Mouse (Mus musculus) lung, postnatal 0 days (tissue): ENCODE data around the gene Wiz.

Experiments used
- CTCF ChIP-seq: IDR thresholded peaks from 2 replicates; pipeline ENCODE4 v1.5.1; 2016; ENCODE audit warnings: antibody characterized with exemption, mild to moderate bottlenecking
- EP300 ChIP-seq: IDR thresholded peaks from 2 replicates; pipeline ENCODE4 v1.6.1; 2016; ENCODE audit warnings: antibody characterized with exemption, mild to moderate bottlenecking, control low read depth

DNA sequence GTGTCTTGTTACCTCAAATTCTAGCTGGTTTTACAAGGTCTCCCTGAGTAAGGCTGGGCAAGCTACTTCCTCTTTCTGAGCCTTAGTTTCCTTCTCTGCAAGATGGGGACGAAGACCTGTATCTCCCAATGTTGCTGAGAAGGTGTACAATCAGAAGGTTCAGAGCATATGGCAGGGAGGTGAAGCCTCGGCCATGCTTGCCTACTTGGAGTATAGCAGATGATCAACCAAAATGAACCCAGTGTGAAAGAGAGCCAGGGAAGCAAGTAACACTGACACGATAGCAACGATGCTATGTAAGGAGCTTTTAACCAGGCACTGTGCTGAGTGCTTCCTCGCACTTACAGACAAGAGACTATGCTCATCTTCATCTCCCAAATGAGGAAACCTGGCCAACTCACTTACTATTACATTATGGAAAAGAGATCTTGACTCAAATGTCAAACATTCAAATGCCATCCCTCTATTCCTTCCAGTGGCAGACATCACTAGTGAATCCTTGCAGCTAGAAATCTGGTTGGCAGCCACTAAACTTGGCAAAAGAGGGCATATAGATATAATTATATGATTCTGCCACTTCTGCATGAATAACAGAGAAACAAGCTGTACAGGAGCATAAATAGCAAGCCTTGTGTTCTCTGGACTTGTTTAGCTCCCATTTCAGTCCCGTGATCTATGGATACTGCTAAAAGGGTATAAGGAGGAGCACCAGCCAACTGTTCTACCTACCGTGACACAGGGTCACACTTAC lies 30.9 kb downstream of the Wiz start:
- TF ChIP-seq CTCF (no peak), EP300 (no peak)
